Mouse (Mus musculus) natural killer cell, adult 2 months (primary cell): Measurements from ENCODE around the gene Sh2b3.

Experiments used
- DNase-seq, 2 experiments: peaks; one replicate each; pipeline ENCODE4 v3.0.0; 2022; ENCODE audit warnings: low spot score in 2 of 2

Sh2b3 gene

GRCm38 (mm10) chr5:121795800-121796199 lies 41.6 kb downstream of the Sh2b3 start:
- DNase-seq = peak in 1 of 2 experiments; percentile 34

GRCm38 (mm10) chr5:121791026-121791425 lies 46.4 kb downstream of the Sh2b3 start:
- DNase-seq = no peak

- DNase-seq = no peak
Observed at GRCm38 (mm10) chr5:121783862-121784500, 53.5 kb downstream of the Sh2b3 start.

- DNase-seq = no peak
Observed at GRCm38 (mm10) chr5:121782467-121782866, 55.0 kb downstream of the Sh2b3 start.

GRCm38 (mm10) chr5:121780180-121780579 lies 57.3 kb downstream of the Sh2b3 start:
- DNase-seq = no peak

- DNase-seq = no peak
Observed at GRCm38 (mm10) chr5:121778485-121779119, 58.8 kb downstream of the Sh2b3 start.

- DNase-seq = no peak
Observed at GRCm38 (mm10) chr5:121771611-121772010, 65.8 kb downstream of the Sh2b3 start.

GRCm38 (mm10) chr5:121769827-121770226 lies 67.6 kb downstream of the Sh2b3 start:
- DNase-seq = no peak

GRCm38 (mm10) chr5:121767564-121767963 lies 69.9 kb downstream of the Sh2b3 start:
- DNase-seq = no peak

GRCm38 (mm10) chr5:121766038-121766773 lies 71.2 kb downstream of the Sh2b3 start:
- DNase-seq = no peak
